Mouse (Mus musculus): Measurements from ENCODE around the gene Car12.

The Car12 gene

GRCm38 (mm10) chr9:66708816-66709555 is 4.5 kb upstream of the Car12 start:
- peak; percentile 13 to 45 for DNase-seq (ENCODE audit: inconsistent age in 2 of 2, low spot score in 1 of 2)

GRCm38 (mm10) chr9:66710626-66711025 is 2.9 kb upstream of the Car12 start:
- peak in 1 of 2 experiments; percentile 41 for DNase-seq (ENCODE audit: inconsistent age in 2 of 2, low spot score in 1 of 2)

GRCm38 (mm10) chr9:66714022-66714515 is 583 bp downstream of the Car12 start:
- no peak for DNase-seq (ENCODE audit: inconsistent age in 2 of 2, low spot score in 1 of 2)

GRCm38 (mm10) chr9:66715361-66715760 is 1.9 kb downstream of the Car12 start:
- no peak for DNase-seq (ENCODE audit: inconsistent age in 2 of 2, low spot score in 1 of 2)

- DNase-seq (ENCODE audit: inconsistent age in 2 of 2, low spot score in 1 of 2): no peak
Measured at GRCm38 (mm10) chr9:66716533-66716932, 3.0 kb downstream of the Car12 start.

- no peak for DNase-seq (ENCODE audit: inconsistent age in 2 of 2, low spot score in 1 of 2)
Measured at GRCm38 (mm10) chr9:66720686-66721450, 7.4 kb downstream of the Car12 start.

GRCm38 (mm10) chr9:66722187-66722868 is 8.8 kb downstream of the Car12 start:
- no peak for DNase-seq (ENCODE audit: inconsistent age in 2 of 2, low spot score in 1 of 2)

GRCm38 (mm10) chr9:66722869-66723272 is 9.4 kb downstream of the Car12 start:
- DNase-seq (ENCODE audit: inconsistent age in 2 of 2, low spot score in 1 of 2): no peak

- no peak for DNase-seq (ENCODE audit: inconsistent age in 2 of 2, low spot score in 1 of 2)
Measured at GRCm38 (mm10) chr9:66725591-66725990, 12.1 kb downstream of the Car12 start.

GRCm38 (mm10) chr9:66727333-66727732 is 13.8 kb downstream of the Car12 start:
- no peak for DNase-seq (ENCODE audit: inconsistent age in 2 of 2, low spot score in 1 of 2)

GRCm38 (mm10) chr9:66730556-66730955 is 17.1 kb downstream of the Car12 start:
- DNase-seq (ENCODE audit: inconsistent age in 2 of 2, low spot score in 1 of 2): no peak

- DNase-seq (ENCODE audit: inconsistent age in 2 of 2, low spot score in 1 of 2): no peak
Measured at GRCm38 (mm10) chr9:66731284-66731683, 17.8 kb downstream of the Car12 start.

- peak in 1 of 2 experiments; percentile 11 for DNase-seq (ENCODE audit: inconsistent age in 2 of 2, low spot score in 1 of 2)
Measured at GRCm38 (mm10) chr9:66732791-66733691, 19.6 kb downstream of the Car12 start.

- no peak for DNase-seq (ENCODE audit: inconsistent age in 2 of 2, low spot score in 1 of 2)
Measured at GRCm38 (mm10) chr9:66734568-66734967, 21.1 kb downstream of the Car12 start.

- no peak for DNase-seq (ENCODE audit: inconsistent age in 2 of 2, low spot score in 1 of 2)
Measured at GRCm38 (mm10) chr9:66735122-66735521, 21.6 kb downstream of the Car12 start.

GRCm38 (mm10) chr9:66736016-66736415 is 22.5 kb downstream of the Car12 start:
- DNase-seq (ENCODE audit: inconsistent age in 2 of 2, low spot score in 1 of 2): no peak

GRCm38 (mm10) chr9:66736551-66736950 is 23.1 kb downstream of the Car12 start:
- DNase-seq (ENCODE audit: inconsistent age in 2 of 2, low spot score in 1 of 2): peak; percentile 20 to 69

- DNase-seq (ENCODE audit: inconsistent age in 2 of 2, low spot score in 1 of 2): no peak
Measured at GRCm38 (mm10) chr9:66739516-66739915, 26.0 kb downstream of the Car12 start.

GRCm38 (mm10) chr9:66744531-66744930 is 31.0 kb downstream of the Car12 start:
- DNase-seq (ENCODE audit: inconsistent age in 2 of 2, low spot score in 1 of 2): no peak

GRCm38 (mm10) chr9:66748390-66748789 is 34.9 kb downstream of the Car12 start:
- DNase-seq (ENCODE audit: inconsistent age in 2 of 2, low spot score in 1 of 2): no peak

Measured in adrenal gland, adult (tissue).